Mouse (Mus musculus) ES-E14 (cell line): ENCODE data around the gene H2-T23. TPM values are rescaled to one million over a fixed set of nuclear protein-coding genes. Genes with fewer than 3 reads are reported as not detected.

Source experiments
- DNase-seq: peaks from one replicate; pipeline ENCODE4 v3.0.0-alpha.2; 2013; ENCODE audit warnings: low read depth, low spot score
- H3K27ac ChIP-seq: 2 replicates; pipeline ENCODE4 v1.5.1; 2012; ENCODE audit warnings: low read depth, mild to moderate bottlenecking, low read length, moderate library complexity, mixed read lengths; ENCODE audit not compliant: poor library complexity, insufficient read depth, severe bottlenecking
- H3K36me3 ChIP-seq: 2 replicates; pipeline ENCODE4 v1.6.1; 2012; ENCODE audit warnings: mild to moderate bottlenecking, low read length, moderate library complexity, mixed read lengths; ENCODE audit not compliant: control insufficient read depth, poor library complexity, insufficient read depth, severe bottlenecking
- H3K4me1 ChIP-seq, 2 experiments: fragments of 150-350 bp in 1 of 2; sonication (generic) in 1 of 2; 2 replicates each; pipeline ENCODE4 v1.6.1; 2012; ENCODE audit warnings: low read length in 2 of 2, mild to moderate bottlenecking in 1 of 2, mixed read lengths in 1 of 2; ENCODE audit not compliant: control insufficient read depth in 2 of 2, insufficient read depth in 2 of 2, poor library complexity in 1 of 2
- H3K4me3 ChIP-seq, 2 experiments: fragments of 150-350 bp in 1 of 2; sonication (generic) in 1 of 2; 2 replicates each; pipeline ENCODE4 v1.5.1; 2012; ENCODE audit warnings: low read length in 2 of 2, low read depth in 1 of 2, mild to moderate bottlenecking in 1 of 2, mixed read lengths in 1 of 2; ENCODE audit not compliant: insufficient read depth in 1 of 2, poor library complexity in 1 of 2, severe bottlenecking in 1 of 2
- H3K9ac ChIP-seq: 2 replicates; pipeline ENCODE4 v1.6.1; 2012; ENCODE audit warnings: low read depth, mild to moderate bottlenecking, low read length, mixed read lengths; ENCODE audit not compliant: poor library complexity, insufficient read depth, severe bottlenecking
- H3K9me3 ChIP-seq: fragments of 150-350 bp; sonication (generic); 2 replicates; pipeline ENCODE4 v1.6.1; 2012; ENCODE audit warnings: low read depth, mild to moderate bottlenecking, low read length; ENCODE audit not compliant: control insufficient read depth, insufficient read depth
- CHD2 ChIP-seq: IDR thresholded peaks from 2 replicates; pipeline ENCODE4 v1.6.1; 2014; ENCODE audit warnings: mild to moderate bottlenecking, low read depth, low read length, inconsistent platforms
- HCFC1 ChIP-seq: IDR thresholded peaks from 2 replicates; pipeline ENCODE4 v1.6.1; 2012; ENCODE audit warnings: low read length, inconsistent platforms, borderline replicate concordance; ENCODE audit not compliant: insufficient read depth
- MAFK ChIP-seq: IDR thresholded peaks from 2 replicates; pipeline ENCODE4 v1.6.1; 2014; ENCODE audit warnings: mild to moderate bottlenecking, low read depth, low read length, inconsistent platforms; ENCODE audit not compliant: insufficient read depth
- ZC3H11A ChIP-seq: IDR thresholded peaks from 2 replicates; pipeline ENCODE4 v1.6.1; 2012; ENCODE audit warnings: low read depth, mild to moderate bottlenecking, inconsistent platforms, low read length, borderline replicate concordance
- ZNF384 ChIP-seq: IDR thresholded peaks from 2 replicates; pipeline ENCODE4 v1.6.1; 2012; ENCODE audit warnings: low read depth, low read length, inconsistent platforms
- in situ Hi-C, 2 experiments: fragments of 600-800 bp; cut with MboI; formaldehyde crosslinking; loops; one replicate each; pipeline ENCODE4 v1.15.1; 2025; ENCODE audit warnings: low sequenced_read_pairs in 2 of 2, inconsistent platforms in 1 of 2; ENCODE audit not compliant: unreplicated experiment in 2 of 2
- total RNA-seq: library from RNA; depleted of rRNA; stranded (reverse); fragments of 300-350 nt; gene quantifications from 2 replicates; pipeline ENCODE4 v1.2.3, GENCODE M21; 2012

H2-T23 gene
- total RNA-seq, 1 experiment, result 0.67 TPM

- Histone ChIP-seq H3K9ac (no peak overlapping the region), H3K4me1 (peaks cover 0 to 20% of the 10 kb centered on the region in 2 experiments; a peak in 2 of 4 replicates), H3K9me3 (no peaks in the 10 kb centered on the region), H3K27ac (no peak overlapping the region), H3K4me3 (no peak overlapping the region), H3K36me3 (peaks cover 10% of the 10 kb centered on the region)
- in situ Hi-C loops, result no loop called here
- TF ChIP-seq ZC3H11A, result no peak
- TF ChIP-seq CHD2, result no peak
- no peak for TF ChIP-seq ZNF384
- TF ChIP-seq HCFC1, result no peak
- TF ChIP-seq MAFK, result no peak
- DNase-seq, result no peak
These were observed 10.6 kb downstream of the H2-T23 start for GRCm38 (mm10) chr17:36022098-36022497.

DNA sequence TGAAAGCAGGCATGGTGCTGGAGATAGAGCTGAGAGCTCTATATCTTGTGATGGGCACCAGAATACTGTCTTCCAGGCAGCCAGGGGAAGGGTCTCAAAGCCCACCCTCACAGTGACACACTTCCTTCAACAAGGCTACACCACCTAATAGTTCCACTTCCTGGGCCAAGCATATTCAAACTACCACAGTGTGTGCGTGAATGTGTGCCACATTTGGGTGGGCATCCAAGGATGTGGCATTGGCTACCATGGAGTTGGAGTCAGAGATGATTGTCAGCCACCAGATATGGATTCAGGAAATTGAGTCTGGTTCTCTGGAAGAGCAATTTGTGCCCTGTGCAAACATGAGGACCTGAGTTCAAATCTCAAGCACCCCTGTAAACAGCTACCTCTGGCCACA is 11.3 kb downstream of the H2-T23 start:
- TF ChIP-seq MAFK, result no peak
- TF ChIP-seq HCFC1, result no peak
- no peak for TF ChIP-seq ZNF384
- no peak for TF ChIP-seq CHD2
- no peak for TF ChIP-seq ZC3H11A
- in situ Hi-C loops, result no loop called here

GRCm38 (mm10) chr17:36020191-36021073 is 12.2 kb downstream of the H2-T23 start, which contains the start of gene H2-T24:
Gene H2-T24 (minus strand): TSS chr17:36020560.
- no peak within 1 kb of the TSS for H3K9ac ChIP-seq
- peak; percentile 63 for DNase-seq
- in situ Hi-C loops, result no loop called here
- no peak within 1 kb of the TSS for H3K27ac ChIP-seq
- no peak within 1 kb of the TSS for H3K4me3 ChIP-seq
- peaks cover 5% of the 10 kb centered on the region for H3K36me3 ChIP-seq
- TF ChIP-seq CHD2 (peak; percentile 49; the same call in 1 of the 2 replicates), MAFK (no peak), ZNF384 (no peak), ZC3H11A (no peak), HCFC1 (no peak)
- H3K9me3 ChIP-seq, result no peaks in the 10 kb centered on the region
- peaks cover 0 to 20% of the 10 kb centered on the region in 2 experiments; a peak in 2 of 4 replicates for H3K4me1 ChIP-seq

More for the DNA sequence above, 11.3 kb downstream of the H2-T23 start:
- H3K27ac ChIP-seq, result no peak overlapping the region
- H3K4me1 ChIP-seq, result peaks cover 0 to 22% of the 10 kb centered on the region in 2 experiments; a peak in 2 of 4 replicates
- H3K9ac ChIP-seq, result no peak overlapping the region
- DNase-seq, result no peak
- no peaks in the 10 kb centered on the region for H3K9me3 ChIP-seq
- H3K36me3 ChIP-seq, result peaks cover 10% of the 10 kb centered on the region
- no peak overlapping the region for H3K4me3 ChIP-seq

- Histone ChIP-seq H3K9me3 (no peaks in the 10 kb centered on the region), H3K27ac (no peak overlapping the region), H3K4me3 (no peak overlapping the region), H3K36me3 (peaks cover 8% of the 10 kb centered on the region), H3K4me1 (peaks cover 0 to 21% of the 10 kb centered on the region in 2 experiments; a peak in 2 of 4 replicates), H3K9ac (no peak overlapping the region)
- TF ChIP-seq ZNF384 (no peak), ZC3H11A (no peak), HCFC1 (no peak), MAFK (no peak), CHD2 (no peak)
- in situ Hi-C loops, result no loop called here
- no peak for DNase-seq
These were observed 13.1 kb downstream of the H2-T23 start for GRCm38 (mm10) chr17:36019519-36019918.

GRCm38 (mm10) chr17:36018979-36019378 is 13.7 kb downstream of the H2-T23 start:
- TF ChIP-seq ZNF384 (no peak), CHD2 (no peak), ZC3H11A (no peak), HCFC1 (no peak), MAFK (no peak)
- Histone ChIP-seq H3K9me3 (no peaks in the 10 kb centered on the region), H3K4me1 (peaks cover 0 to 18% of the 10 kb centered on the region in 2 experiments; a peak in 2 of 4 replicates), H3K36me3 (peaks cover 10% of the 10 kb centered on the region), H3K27ac (no peak overlapping the region), H3K9ac (no peak overlapping the region), H3K4me3 (no peak overlapping the region)
- no peak for DNase-seq
- in situ Hi-C loops, result no loop called here
